Mouse (Mus musculus) cerebellum, adult 2 months (tissue): ENCODE measurements around the gene Sik1.

ENCODE experiments used
- CTCF ChIP-seq: fragments of 200-500 bp; IDR thresholded peaks from 2 replicates; pipeline ENCODE4 v1.5.1; 2011; ENCODE audit warnings: low read depth, mild to moderate bottlenecking, control low read depth, low read length, moderate library complexity, borderline replicate concordance; ENCODE audit not compliant: insufficient read depth
- POLR2A ChIP-seq: fragments of 200-500 bp; IDR thresholded peaks from 2 replicates; pipeline ENCODE4 v1.6.1; 2011; ENCODE audit warnings: low read length, control low read depth, borderline replicate concordance; ENCODE audit not compliant: insufficient read depth

GRCm38 (mm10) chr17:31836264-31836607, 19.4 kb downstream of the Sik1 start:
- no peak for TF ChIP-seq CTCF
- TF ChIP-seq POLR2A = no peak
